10 mouse cellular contexts compared by ENCODE assay signal in genomic region chr5:63827006-63827405, GRCm38 (mm10). TPM values are rescaled to one million over a fixed set of nuclear protein-coding genes. Genes with fewer than 3 reads are reported as not detected.
DNase-seq lines count a peak whose midpoint lies in the region; ATAC-seq lines count a peak whose summit lies in the region.
"Had no signal": no experiment of that assay in that cellular context is flagged by ENCODE, and none has a peak within 500 bp of the region (broad histone marks: within the 10 kb centered on the region; RNA-seq: fewer than 3 reads in every experiment).

No protein-coding gene starts in this region.

- no peaks in the 10 kb centered on the region for H3K9me3 ChIP-seq in heart, embryonic 12.5 days (replicated peaks)
- H3K9me3 ChIP-seq in hindbrain, embryonic 16.5 days (ENCODE audit: control insufficient read depth, low read length), result no peaks in the 10 kb centered on the region
- H3K9me3 ChIP-seq: midbrain, embryonic 10.5 days had no signal

- H3K9ac ChIP-seq in heart, embryonic 12.5 days, result no peak overlapping the region
- no peak overlapping the region for H3K9ac ChIP-seq in hindbrain, embryonic 16.5 days (ENCODE audit: low read depth, low read length)

- peaks cover 5% of the 10 kb centered on the region; the same call in 1 of the 2 replicates for H3K4me1 ChIP-seq in heart, embryonic 12.5 days (replicated peaks)
- H3K4me1 ChIP-seq in hindbrain, embryonic 16.5 days (ENCODE audit: control insufficient read depth, insufficient read depth, low read depth, low read length), result no peaks in the 10 kb centered on the region

- H3K27ac ChIP-seq in heart, embryonic 12.5 days (ENCODE audit: poor library complexity, severe bottlenecking), result no peak overlapping the region
- no peak overlapping the region for H3K27ac ChIP-seq in hindbrain, embryonic 16.5 days (ENCODE audit: low read depth, low read length)
- H3K27ac ChIP-seq: midbrain, embryonic 10.5 days had no signal

- no peak overlapping the region for H3K4me3 ChIP-seq in heart, embryonic 12.5 days
- H3K4me3 ChIP-seq in hindbrain, embryonic 16.5 days (ENCODE audit: low read length), result no peak overlapping the region
- H3K4me3 ChIP-seq: midbrain, embryonic 10.5 days had no signal

- ATAC-seq in heart, embryonic 12.5 days (ENCODE audit: insufficient number of reproducible peaks, low FRiP score), result no peak
- ATAC-seq in hematopoietic stem cell, adult 5-6 weeks (replicated peaks in 1 of 2; ENCODE audit: insufficient read depth in 1 of 2, low FRiP score in 2 of 2, low TSS enrichment in 1 of 2, low read depth in 1 of 2, poor library complexity in 2 of 2, severe bottlenecking in 2 of 2), result peak; percentile 80 to 85; a peak in 3 of 4 replicates
- no peak for ATAC-seq in hindbrain, embryonic 16.5 days

- H3K36me3 ChIP-seq in heart, embryonic 12.5 days, result no peaks in the 10 kb centered on the region
- H3K36me3 ChIP-seq in hindbrain, embryonic 16.5 days (ENCODE audit: control insufficient read depth, insufficient read depth, low read length), result no peaks in the 10 kb centered on the region
- H3K36me3 ChIP-seq: midbrain, embryonic 10.5 days had no signal

- peak; percentile 36 for DNase-seq in heart, adult 8-10 months (ENCODE audit: low spot score)
- DNase-seq in 416B (ENCODE audit: low read depth), result peak; percentile 32
- peak; percentile 79 for DNase-seq in lung, postnatal 25 days (ENCODE audit: low spot score)
- no peak for DNase-seq in natural killer cell, adult 2 months (ENCODE audit: low spot score in 2 of 2)
- DNase-seq in urinary bladder, adult 2 months (ENCODE audit: low spot score), result no peak
- DNase-seq: cerebellum, adult 11-12 months had no signal

- no peak overlapping the region for H3K4me2 ChIP-seq in heart, embryonic 12.5 days
- no peak overlapping the region for H3K4me2 ChIP-seq in hindbrain, embryonic 16.5 days (ENCODE audit: low read length)

- WGBS in heart, embryonic 12.5 days, result 67% methylated on average over 6 of the region's 6 CpGs
- WGBS in hindbrain, embryonic 16.5 days, result 71% methylated on average over 6 of the region's 6 CpGs

- no peaks in the 10 kb centered on the region for H3K27me3 ChIP-seq in heart, embryonic 12.5 days (replicated peaks)
- H3K27me3 ChIP-seq in hindbrain, embryonic 16.5 days (replicated peaks; ENCODE audit: control insufficient read depth, insufficient read depth, low read length), result no peaks in the 10 kb centered on the region

RNA-seq across cellular contexts. Expression of gene 0610040J01Rik, which starts 14.8 kb away (rescaled TPM):
- 1 to 10 TPM; 4.1 to 6.1 (median 5.1) TPM for total RNA-seq in heart, adult 8-10 months (2022)
- polyA plus RNA-seq in heart, embryonic 12.5 days (2016; fragmentation: Nextera tagmentation; extraction: Ambion mirVana), result 0.60 and 0.87 TPM in 2 replicates
- 1.9 TPM in 1 of 2 replicates, not detected in the other for total RNA-seq in hematopoietic stem cell, adult 5-6 weeks (2017)
- polyA plus RNA-seq in hindbrain, embryonic 16.5 days (2015; fragmentation: Nextera tagmentation; extraction: Ambion mirVana), result 3.6 and 3.8 TPM in 2 replicates
- polyA plus RNA-seq in urinary bladder, adult 2 months (2012; rRNA removed), result 16.1 and 17.0 TPM in 2 replicates

Comparison
In these comparisons a context has a peak if more than half of its experiments do, and no peak if none do; other contexts are left out.
1. DNase-seq: peak in heart, adult 8-10 months (single experiment), 416B (single experiment) and lung, postnatal 25 days (single experiment); none in natural killer cell, adult 2 months (0 of 2) and urinary bladder, adult 2 months (single experiment).
2. ATAC-seq: peak in hematopoietic stem cell, adult 5-6 weeks (2 of 2); none in heart, embryonic 12.5 days (single experiment) and hindbrain, embryonic 16.5 days (single experiment).